Mouse (Mus musculus): Measurements from ENCODE around the gene Sh2b2. TPM values are rescaled to one million over a fixed set of nuclear protein-coding genes. Genes with fewer than 3 reads are reported as not detected.
A peak's percentile ranks its signal among the peaks of the same experiment; 100 is the strongest.
"Not testable (repeated sequence)": the region's sequence is repeated elsewhere in the genome, so short reads cannot be mapped to it uniquely, and the experiment has no call there.

Sh2b2 gene
- polyA plus RNA-seq, 1 experiment from 2014 or later = 17.3 TPM

DNA sequence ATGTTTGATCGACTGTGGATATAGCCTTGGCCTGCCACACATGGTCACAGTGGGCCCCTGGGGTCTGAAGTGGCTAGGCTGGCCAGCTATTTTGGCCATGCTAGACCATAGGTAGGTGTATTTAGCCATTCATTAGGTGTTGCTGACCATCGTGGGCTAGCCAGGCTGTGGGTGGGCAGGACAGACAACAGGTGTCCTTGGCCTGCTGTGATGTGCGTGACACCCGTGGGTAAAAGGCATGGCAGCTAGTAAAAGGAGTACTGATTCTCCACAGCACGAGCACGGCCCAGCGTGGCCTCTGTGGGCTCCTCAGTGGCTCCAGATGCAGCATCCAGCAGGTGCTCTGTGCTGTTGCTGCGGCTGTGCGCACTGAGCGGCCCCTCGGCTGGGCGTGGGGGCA is 27.8 kb downstream of the Sh2b2 start:
- H3K36me3 ChIP-seq (ENCODE audit: control insufficient read depth, insufficient read depth, low read length) = 0 out of 2 replicates have a peak, but pooled peaks cover 5% of the 10 kb centered on the region
- no peak overlapping the region for H3K4me3 ChIP-seq (ENCODE audit: low read depth, low read length)
- H3K27me3 ChIP-seq (ENCODE audit: control insufficient read depth, insufficient read depth, low read length) = no peaks in the 10 kb centered on the region
- H3K9me3 ChIP-seq (ENCODE audit: control insufficient read depth, low read length) = no peaks in the 10 kb centered on the region
- DNase-seq (ENCODE audit: low spot score) (no peak), ATAC-seq (ENCODE audit: insufficient read depth, low FRiP score, low TSS enrichment) (no peak)
- H3K9ac ChIP-seq (ENCODE audit: low read length) = no peak overlapping the region
- H3K27ac ChIP-seq (ENCODE audit: low read depth, low read length) = no peak overlapping the region
- no peak overlapping the region for H3K4me2 ChIP-seq (ENCODE audit: low read depth)
- WGBS = 82% methylated on average over 12 of the region's 12 CpGs
- H3K4me1 ChIP-seq (ENCODE audit: control insufficient read depth, insufficient read depth, low read length) = no peaks in the 10 kb centered on the region

DNA sequence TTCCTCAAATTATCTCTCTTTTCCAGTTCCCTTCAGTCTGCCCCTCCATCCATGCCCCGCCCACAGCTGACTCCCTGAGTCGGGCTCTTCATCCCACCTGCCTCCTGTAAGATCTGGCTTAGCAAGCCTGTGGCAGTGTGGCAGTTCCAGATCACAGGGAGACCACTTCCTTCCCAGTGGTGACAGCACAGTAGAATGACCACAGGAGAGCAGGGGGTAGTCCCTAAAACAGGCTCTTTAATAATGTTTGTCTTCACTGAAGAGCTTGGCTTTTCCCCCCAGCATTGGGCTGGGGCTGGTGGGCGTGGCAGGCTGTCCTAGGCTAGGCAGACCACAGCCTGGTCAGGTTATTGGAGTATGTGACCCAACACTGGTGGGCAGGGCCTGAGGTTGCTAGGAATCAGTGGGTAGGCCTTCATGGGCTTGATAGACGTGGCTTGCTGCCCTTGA is 28.4 kb downstream of the Sh2b2 start:
- Histone ChIP-seq H3K27ac (ENCODE audit: low read depth, low read length) (no peak overlapping the region), H3K4me1 (ENCODE audit: control insufficient read depth, insufficient read depth, low read length) (no peaks in the 10 kb centered on the region), H3K9me3 (ENCODE audit: control insufficient read depth, low read length) (no peaks in the 10 kb centered on the region), H3K27me3 (ENCODE audit: control insufficient read depth, insufficient read depth, low read length) (no peaks in the 10 kb centered on the region), H3K9ac (ENCODE audit: low read length) (no peak overlapping the region), H3K4me3 (ENCODE audit: low read depth, low read length) (no peak overlapping the region), H3K4me2 (ENCODE audit: low read depth) (no peak overlapping the region), H3K36me3 (ENCODE audit: control insufficient read depth, insufficient read depth, low read length) (0 out of 2 replicates have a peak, but pooled peaks cover 5% of the 10 kb centered on the region)
- ATAC-seq (ENCODE audit: insufficient read depth, low FRiP score, low TSS enrichment) = no peak
- WGBS = 78% methylated on average over 4 of the region's 4 CpGs
- DNase-seq (ENCODE audit: low spot score) = no peak

DNA sequence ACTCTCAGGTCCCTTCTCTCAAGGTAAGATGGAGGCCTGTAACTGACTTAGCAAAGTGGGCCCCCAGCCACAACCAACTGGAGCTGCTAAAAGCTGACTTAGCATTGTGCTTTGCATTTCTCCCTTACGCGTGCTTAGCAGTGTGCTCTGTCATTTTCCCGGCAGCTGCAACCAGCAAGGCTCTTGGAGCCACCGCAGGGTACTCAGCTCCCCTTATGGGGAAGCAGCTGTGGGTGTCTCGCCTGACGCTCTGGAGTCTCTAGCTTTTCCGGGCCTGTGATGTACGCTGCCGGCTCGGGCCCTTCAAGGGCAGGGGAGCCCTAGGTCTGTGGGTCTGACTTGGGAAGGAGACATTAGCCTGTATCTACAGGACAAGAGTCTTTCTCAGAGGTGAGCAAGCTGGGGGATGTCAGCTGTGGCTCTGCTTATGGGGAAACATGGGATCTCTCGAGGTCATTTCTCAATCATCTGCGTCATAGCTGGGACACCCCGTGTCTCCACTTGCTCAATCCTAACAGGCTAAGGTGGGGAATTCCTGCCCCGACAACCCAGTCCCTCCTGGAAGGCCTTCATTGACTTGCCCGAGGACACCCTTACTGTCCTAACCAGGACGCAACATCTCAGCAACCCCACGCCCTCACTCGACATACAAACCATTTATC is 29.2 kb downstream of the Sh2b2 start:
- no peaks in the 10 kb centered on the region for H3K27me3 ChIP-seq (ENCODE audit: control insufficient read depth, insufficient read depth, low read length)
- no peak overlapping the region for H3K4me2 ChIP-seq (ENCODE audit: low read depth)
- WGBS = 87% methylated on average over 18 of the region's 18 CpGs
- 0 out of 2 replicates have a peak, but pooled peaks cover 5% of the 10 kb centered on the region for H3K36me3 ChIP-seq (ENCODE audit: control insufficient read depth, insufficient read depth, low read length)
- DNase-seq (ENCODE audit: low spot score) (peak; percentile 11), ATAC-seq (ENCODE audit: insufficient read depth, low FRiP score, low TSS enrichment) (no peak)
- H3K9ac ChIP-seq (ENCODE audit: low read length) = no peak overlapping the region
- H3K4me3 ChIP-seq (ENCODE audit: low read depth, low read length) = no peak overlapping the region
- H3K9me3 ChIP-seq (ENCODE audit: control insufficient read depth, low read length) = no peaks in the 10 kb centered on the region
- no peak overlapping the region for H3K27ac ChIP-seq (ENCODE audit: low read depth, low read length)
- H3K4me1 ChIP-seq (ENCODE audit: control insufficient read depth, insufficient read depth, low read length) = no peaks in the 10 kb centered on the region

DNA sequence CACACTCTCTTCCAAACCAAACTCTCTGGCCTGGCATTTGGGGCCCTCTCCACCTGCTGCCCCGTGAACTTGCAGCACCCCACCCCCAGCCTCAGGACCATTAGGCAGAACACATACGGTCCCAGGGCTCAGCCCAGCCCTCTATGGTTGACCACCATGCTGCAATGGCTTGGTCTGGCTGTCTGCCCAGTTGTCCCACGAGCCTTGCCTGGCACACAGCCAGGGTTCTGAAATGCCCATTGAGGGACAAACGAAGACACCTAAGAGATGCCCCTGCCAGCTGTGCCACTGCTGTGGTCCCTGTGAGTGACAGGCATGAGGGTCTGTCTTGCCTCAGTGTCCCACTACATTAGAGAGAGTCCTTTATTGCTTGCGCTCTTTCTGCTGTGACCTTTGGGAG is 30.4 kb downstream of the Sh2b2 start:
- 91% methylated on average over 5 of the region's 5 CpGs for WGBS

DNA sequence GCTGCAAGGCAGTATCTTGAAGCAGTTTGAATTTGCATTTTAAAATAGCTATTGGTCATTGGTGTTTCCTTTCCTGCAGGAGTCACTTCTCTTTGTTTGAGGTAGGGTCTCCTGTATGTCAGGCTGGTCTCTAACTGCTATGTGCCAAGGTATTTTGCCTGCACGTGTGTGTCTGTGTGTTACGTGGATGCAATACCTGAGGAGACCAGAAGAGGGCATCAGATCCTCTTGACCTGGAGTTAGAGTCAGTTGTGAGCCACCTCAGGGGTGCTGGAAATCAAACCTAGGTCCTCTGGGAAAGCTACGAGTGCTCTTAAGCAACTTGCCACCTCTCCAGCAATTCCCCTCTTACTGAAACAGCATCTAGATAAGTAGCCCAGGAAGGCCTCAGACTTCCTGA is 31.1 kb downstream of the Sh2b2 start:
- Histone ChIP-seq H3K36me3 (ENCODE audit: control insufficient read depth, insufficient read depth, low read length) (0 out of 2 replicates have a peak, but pooled peaks cover 3% of the 10 kb centered on the region), H3K27ac (ENCODE audit: low read depth, low read length) (no peak overlapping the region), H3K9ac (ENCODE audit: low read length) (no peak overlapping the region), H3K4me2 (ENCODE audit: low read depth) (no peak overlapping the region), H3K4me1 (ENCODE audit: control insufficient read depth, insufficient read depth, low read length) (no peaks in the 10 kb centered on the region), H3K27me3 (ENCODE audit: control insufficient read depth, insufficient read depth, low read length) (no peaks in the 10 kb centered on the region), H3K4me3 (ENCODE audit: low read depth, low read length) (no peak overlapping the region), H3K9me3 (ENCODE audit: control insufficient read depth, low read length) (no peaks in the 10 kb centered on the region)
- WGBS = 87% methylated on average over 3 of the region's 3 CpGs
- peak; percentile 8 for DNase-seq (ENCODE audit: low spot score)
- ATAC-seq (ENCODE audit: insufficient read depth, low FRiP score, low TSS enrichment) = no peak

More for the DNA sequence above, 30.4 kb downstream of the Sh2b2 start:
- H3K9me3 ChIP-seq (ENCODE audit: control insufficient read depth, low read length) = no peaks in the 10 kb centered on the region
- no peaks in the 10 kb centered on the region for H3K4me1 ChIP-seq (ENCODE audit: control insufficient read depth, insufficient read depth, low read length)
- DNase-seq (ENCODE audit: low spot score) (no peak), ATAC-seq (ENCODE audit: insufficient read depth, low FRiP score, low TSS enrichment) (no peak)
- H3K36me3 ChIP-seq (ENCODE audit: control insufficient read depth, insufficient read depth, low read length) = 0 out of 2 replicates have a peak, but pooled peaks cover 4% of the 10 kb centered on the region
- no peak overlapping the region for H3K9ac ChIP-seq (ENCODE audit: low read length)
- H3K4me2 ChIP-seq (ENCODE audit: low read depth) = no peak overlapping the region
- no peak overlapping the region for H3K27ac ChIP-seq (ENCODE audit: low read depth, low read length)
- no peaks in the 10 kb centered on the region for H3K27me3 ChIP-seq (ENCODE audit: control insufficient read depth, insufficient read depth, low read length)
- H3K4me3 ChIP-seq (ENCODE audit: low read depth, low read length) = no peak overlapping the region

DNA sequence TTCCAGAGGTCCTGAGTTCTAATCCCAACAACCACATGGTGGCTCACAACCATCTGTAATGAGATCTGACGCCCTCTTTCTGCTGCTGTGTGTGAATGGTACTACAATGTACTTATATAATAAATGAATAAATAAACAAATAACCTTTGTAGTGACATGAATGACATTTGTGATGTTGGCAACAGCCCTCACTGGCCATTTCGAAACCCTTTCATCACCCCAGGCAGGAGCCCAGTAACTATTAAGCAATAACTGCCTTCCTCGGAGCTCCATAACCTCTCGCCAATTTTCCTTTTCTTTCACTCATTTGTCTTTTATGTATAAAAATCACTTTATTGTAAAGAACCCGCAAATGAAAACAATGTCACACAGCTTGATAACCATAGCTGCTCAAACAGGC is 32.6 kb downstream of the Sh2b2 start:
- Histone ChIP-seq H3K27ac (ENCODE audit: low read depth, low read length) (no peak overlapping the region), H3K27me3 (ENCODE audit: control insufficient read depth, insufficient read depth, low read length) (no peaks in the 10 kb centered on the region), H3K36me3 (ENCODE audit: control insufficient read depth, insufficient read depth, low read length) (0 out of 2 replicates have a peak, but pooled peaks cover 3% of the 10 kb centered on the region), H3K4me3 (ENCODE audit: low read depth, low read length) (no peak overlapping the region), H3K4me2 (ENCODE audit: low read depth) (no peak overlapping the region), H3K4me1 (ENCODE audit: control insufficient read depth, insufficient read depth, low read length) (no peaks in the 10 kb centered on the region), H3K9me3 (ENCODE audit: control insufficient read depth, low read length) (no peaks in the 10 kb centered on the region), H3K9ac (ENCODE audit: low read length) (no peak overlapping the region)
- ATAC-seq (ENCODE audit: insufficient read depth, low FRiP score, low TSS enrichment) = no peak
- 82% methylated on average over 5 of the region's 5 CpGs for WGBS
- DNase-seq (ENCODE audit: low spot score) = no peak

DNA sequence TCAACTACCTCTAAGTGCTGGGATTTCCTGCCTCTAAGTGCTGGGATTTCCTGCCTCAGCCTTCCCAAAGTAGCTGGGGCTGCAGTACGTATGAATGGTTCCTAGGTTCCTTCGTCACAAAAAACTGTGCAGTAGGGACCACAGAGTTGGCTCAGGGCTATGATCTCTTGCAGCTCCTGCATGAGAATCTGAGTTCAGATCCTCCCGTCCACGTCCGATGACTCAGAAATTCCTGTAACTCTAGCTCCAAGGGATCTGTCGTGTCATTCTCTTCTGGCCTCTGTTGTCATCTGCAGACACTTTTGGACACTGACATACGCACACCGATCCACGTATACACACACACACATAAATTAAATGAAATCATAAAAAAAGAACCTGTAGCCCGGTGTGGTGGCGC is 33.6 kb downstream of the Sh2b2 start:
- no peak overlapping the region for H3K4me2 ChIP-seq (ENCODE audit: low read depth)
- no peak overlapping the region for H3K9ac ChIP-seq (ENCODE audit: low read length)
- H3K27ac ChIP-seq (ENCODE audit: low read depth, low read length) = no peak overlapping the region
- no peak overlapping the region for H3K4me3 ChIP-seq (ENCODE audit: low read depth, low read length)
- no peaks in the 10 kb centered on the region for H3K4me1 ChIP-seq (ENCODE audit: control insufficient read depth, insufficient read depth, low read length)
- DNase-seq (ENCODE audit: low spot score) (no peak), ATAC-seq (ENCODE audit: insufficient read depth, low FRiP score, low TSS enrichment) (no peak)
- 92% methylated on average over 11 of the region's 11 CpGs for WGBS
- no peaks in the 10 kb centered on the region for H3K36me3 ChIP-seq (ENCODE audit: control insufficient read depth, insufficient read depth, low read length)
- no peaks in the 10 kb centered on the region for H3K9me3 ChIP-seq (ENCODE audit: control insufficient read depth, low read length)
- no peaks in the 10 kb centered on the region for H3K27me3 ChIP-seq (ENCODE audit: control insufficient read depth, insufficient read depth, low read length)

DNA sequence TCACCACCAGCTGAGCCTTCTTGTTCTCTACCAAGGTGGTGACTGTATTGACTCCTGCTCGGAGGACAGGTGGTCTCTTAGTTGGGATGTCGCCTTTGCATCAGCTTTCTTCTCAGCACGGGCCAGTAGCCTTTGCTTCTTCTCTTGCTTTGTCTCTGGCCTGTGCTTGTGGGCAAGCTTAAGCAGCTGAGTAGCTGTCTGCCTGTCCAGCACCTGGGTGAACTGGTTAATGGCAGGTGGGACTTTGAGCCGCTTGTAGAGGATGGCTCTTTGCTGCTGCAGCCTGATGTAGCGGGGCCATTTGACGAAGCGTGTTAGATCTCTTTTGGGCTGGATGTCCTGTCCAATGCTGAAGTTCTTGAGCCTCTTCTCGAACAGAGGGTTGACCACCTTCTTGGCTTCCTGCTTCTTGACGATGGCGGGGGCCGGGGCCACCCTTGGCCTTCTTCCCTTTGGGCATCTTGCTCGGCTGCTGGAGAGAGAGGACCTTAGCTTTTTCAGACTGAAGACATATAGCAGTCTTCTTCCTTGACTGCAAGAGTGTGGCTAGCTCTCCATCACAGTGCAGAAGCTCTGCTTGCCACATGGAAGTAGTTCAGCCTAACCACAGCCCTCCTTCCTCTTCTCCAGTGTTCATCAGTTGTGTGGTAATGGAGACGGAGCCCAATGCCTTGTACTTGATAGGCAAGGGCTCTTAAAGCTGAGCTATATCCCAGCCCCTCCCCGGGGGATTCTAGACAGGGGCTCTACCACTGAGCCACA is 34.8 kb downstream of the Sh2b2 start:
- not testable (repeated sequence) for H3K4me1 ChIP-seq (ENCODE audit: control insufficient read depth, insufficient read depth, low read length); H3K4me3 ChIP-seq (ENCODE audit: low read depth, low read length); DNase-seq (ENCODE audit: low spot score); H3K27ac ChIP-seq (ENCODE audit: low read depth, low read length); H3K9me3 ChIP-seq (ENCODE audit: control insufficient read depth, low read length); H3K27me3 ChIP-seq (ENCODE audit: control insufficient read depth, insufficient read depth, low read length); H3K36me3 ChIP-seq (ENCODE audit: control insufficient read depth, insufficient read depth, low read length); ATAC-seq (ENCODE audit: insufficient read depth, low FRiP score, low TSS enrichment); H3K4me2 ChIP-seq (ENCODE audit: low read depth); H3K9ac ChIP-seq (ENCODE audit: low read length)
- WGBS = 90% methylated on average over 14 of the region's 14 CpGs

DNA sequence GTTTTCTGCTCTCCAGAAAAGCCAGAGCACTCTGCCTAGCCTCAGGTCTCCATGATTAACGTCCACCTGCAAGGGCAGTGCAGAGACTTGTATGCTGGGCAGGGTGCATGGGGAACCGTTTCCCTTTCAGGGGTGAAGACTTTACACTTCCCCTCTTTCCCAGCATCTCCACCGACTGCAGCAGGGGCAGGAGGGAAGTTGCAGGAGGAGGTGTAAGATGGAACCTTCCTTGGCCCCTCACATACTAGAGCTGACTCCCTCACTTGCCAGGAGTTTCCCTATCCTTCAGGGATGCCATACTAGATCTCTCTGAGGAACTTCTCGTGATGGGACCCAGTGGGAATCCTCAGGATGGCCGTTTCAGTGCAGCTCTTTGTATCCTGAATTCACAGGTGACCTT is 35.8 kb downstream of the Sh2b2 start:
- ATAC-seq (ENCODE audit: insufficient read depth, low FRiP score, low TSS enrichment) = no peak
- 82% methylated on average over 5 of the region's 5 CpGs for WGBS

More for the DNA sequence above, 35.8 kb downstream of the Sh2b2 start:
- Histone ChIP-seq H3K36me3 (ENCODE audit: control insufficient read depth, insufficient read depth, low read length) (no peaks in the 10 kb centered on the region), H3K9ac (ENCODE audit: low read length) (no peak overlapping the region), H3K4me1 (ENCODE audit: control insufficient read depth, insufficient read depth, low read length) (no peaks in the 10 kb centered on the region), H3K9me3 (ENCODE audit: control insufficient read depth, low read length) (no peaks in the 10 kb centered on the region), H3K27ac (ENCODE audit: low read depth, low read length) (no peak overlapping the region), H3K4me3 (ENCODE audit: low read depth, low read length) (no peak overlapping the region), H3K27me3 (ENCODE audit: control insufficient read depth, insufficient read depth, low read length) (no peaks in the 10 kb centered on the region), H3K4me2 (ENCODE audit: low read depth) (no peak overlapping the region)
- no peak for DNase-seq (ENCODE audit: low spot score)

Data from neural tube, embryonic 11.5 days (tissue).